Mouse (Mus musculus): ENCODE measurements around the gene Creb3l4. TPM values are rescaled to one million over a fixed set of nuclear protein-coding genes. Genes with fewer than 3 reads are reported as not detected.

The Creb3l4 gene
- polyA plus RNA-seq, 1 experiment from 2014 or later, result 6.0 TPM

DNA sequence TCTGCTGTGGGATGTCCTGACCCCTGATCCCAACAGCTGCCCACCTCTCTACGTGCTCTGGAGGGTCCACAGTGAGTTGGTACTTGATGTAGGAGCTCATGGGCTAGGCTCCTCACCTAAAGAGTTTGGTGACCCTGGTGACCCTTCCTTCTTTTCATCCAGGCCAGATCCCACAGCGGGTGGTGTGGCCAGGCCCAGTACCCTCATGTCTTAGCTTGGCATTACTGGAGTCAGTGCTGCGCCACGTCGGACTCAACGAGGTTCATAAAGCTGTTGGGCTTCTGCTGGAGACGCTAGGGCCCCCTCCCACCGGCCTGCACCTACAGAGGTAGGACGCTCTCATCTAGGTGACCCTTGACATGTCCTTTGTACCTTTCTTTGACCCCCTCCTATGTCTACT, 35.9 kb upstream of the Creb3l4 start:
- H3K9me3 ChIP-seq (ENCODE audit: control insufficient read depth, low read length), result no peaks in the 10 kb centered on the region
- DNase-seq (ENCODE audit: low spot score) (no peak), ATAC-seq (replicated peaks; ENCODE audit: low FRiP score) (no peak)
- no peaks in the 10 kb centered on the region; the same call in 1 of the 2 replicates for H3K36me3 ChIP-seq (ENCODE audit: control insufficient read depth, insufficient read depth, low read length)
- H3K27me3 ChIP-seq (ENCODE audit: control insufficient read depth, insufficient read depth, low read length), result no peaks in the 10 kb centered on the region
- no peak overlapping the region for H3K27ac ChIP-seq (ENCODE audit: low read depth, low read length)
- H3K4me2 ChIP-seq (ENCODE audit: low read depth, low read length, severe bottlenecking), result no peak overlapping the region
- 94% methylated on average over 9 of the region's 9 CpGs for WGBS
- no peak overlapping the region for H3K9ac ChIP-seq (ENCODE audit: low read length)
- H3K4me3 ChIP-seq (ENCODE audit: low read depth, low read length), result no peak overlapping the region
- H3K4me1 ChIP-seq (replicated peaks; ENCODE audit: control insufficient read depth, insufficient read depth, low read length), result no peaks in the 10 kb centered on the region

DNA sequence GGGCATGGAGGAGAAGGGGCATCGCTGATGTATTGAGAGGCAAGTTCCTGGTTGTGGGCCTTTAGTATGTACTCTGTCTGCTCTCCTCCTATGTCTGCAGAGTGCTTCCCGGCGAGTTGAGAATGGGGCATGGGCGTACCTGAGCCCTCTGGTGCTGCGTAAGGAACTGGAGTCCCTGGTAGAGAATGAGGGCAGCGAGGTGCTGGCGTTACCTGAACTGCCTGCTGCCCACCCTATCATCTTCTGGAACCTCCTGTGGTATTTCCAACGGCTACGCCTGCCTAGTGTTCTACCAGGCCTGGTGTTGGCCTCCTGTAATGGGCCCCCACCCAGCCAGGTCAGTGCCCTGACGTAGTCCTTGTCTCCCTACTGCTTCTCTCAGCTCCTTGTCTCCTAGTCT, 34.9 kb upstream of the Creb3l4 start:
- 95% methylated on average over 10 of the region's 10 CpGs for WGBS
- ATAC-seq (replicated peaks; ENCODE audit: low FRiP score) (no peak), DNase-seq (ENCODE audit: low spot score) (no peak)
- no peaks in the 10 kb centered on the region for H3K4me1 ChIP-seq (replicated peaks; ENCODE audit: control insufficient read depth, insufficient read depth, low read length)
- no peaks in the 10 kb centered on the region; the same call in 1 of the 2 replicates for H3K36me3 ChIP-seq (ENCODE audit: control insufficient read depth, insufficient read depth, low read length)
- H3K4me2 ChIP-seq (ENCODE audit: low read depth, low read length, severe bottlenecking), result no peak overlapping the region
- H3K4me3 ChIP-seq (ENCODE audit: low read depth, low read length), result no peak overlapping the region
- no peaks in the 10 kb centered on the region for H3K9me3 ChIP-seq (ENCODE audit: control insufficient read depth, low read length)
- H3K9ac ChIP-seq (ENCODE audit: low read length), result no peak overlapping the region
- H3K27ac ChIP-seq (ENCODE audit: low read depth, low read length), result no peak overlapping the region
- no peaks in the 10 kb centered on the region for H3K27me3 ChIP-seq (ENCODE audit: control insufficient read depth, insufficient read depth, low read length)

DNA sequence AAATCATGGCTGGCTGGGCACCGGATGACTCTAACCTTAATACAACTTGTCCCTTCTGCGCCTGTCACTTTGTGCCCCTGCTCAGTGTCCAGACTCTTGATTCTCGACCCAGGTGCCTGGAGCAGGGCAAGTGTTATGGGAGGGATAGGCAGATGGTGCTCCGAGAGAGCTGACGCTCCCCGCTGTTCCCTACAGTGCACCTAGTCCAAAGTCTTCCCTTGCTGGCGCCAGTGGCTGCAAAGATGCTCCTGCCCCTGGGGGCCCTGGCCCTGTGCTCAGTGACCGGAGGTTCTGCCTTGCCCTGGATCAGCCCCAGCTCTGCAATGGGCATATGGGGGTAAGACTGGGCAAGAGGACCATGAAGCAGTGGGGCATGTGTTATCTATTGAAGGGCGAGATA, 34.5 kb upstream of the Creb3l4 start:
- no peak overlapping the region for H3K9ac ChIP-seq (ENCODE audit: low read length)
- H3K4me1 ChIP-seq (replicated peaks; ENCODE audit: control insufficient read depth, insufficient read depth, low read length), result no peaks in the 10 kb centered on the region
- no peak overlapping the region for H3K4me3 ChIP-seq (ENCODE audit: low read depth, low read length)
- no peak overlapping the region for H3K4me2 ChIP-seq (ENCODE audit: low read depth, low read length, severe bottlenecking)
- ATAC-seq (replicated peaks; ENCODE audit: low FRiP score) (no peak), DNase-seq (ENCODE audit: low spot score) (no peak)
- no peak overlapping the region for H3K27ac ChIP-seq (ENCODE audit: low read depth, low read length)
- H3K27me3 ChIP-seq (ENCODE audit: control insufficient read depth, insufficient read depth, low read length), result no peaks in the 10 kb centered on the region
- WGBS, result 92% methylated on average over 9 of the region's 9 CpGs
- H3K9me3 ChIP-seq (ENCODE audit: control insufficient read depth, low read length), result no peaks in the 10 kb centered on the region
- no peaks in the 10 kb centered on the region; the same call in 1 of the 2 replicates for H3K36me3 ChIP-seq (ENCODE audit: control insufficient read depth, insufficient read depth, low read length)

DNA sequence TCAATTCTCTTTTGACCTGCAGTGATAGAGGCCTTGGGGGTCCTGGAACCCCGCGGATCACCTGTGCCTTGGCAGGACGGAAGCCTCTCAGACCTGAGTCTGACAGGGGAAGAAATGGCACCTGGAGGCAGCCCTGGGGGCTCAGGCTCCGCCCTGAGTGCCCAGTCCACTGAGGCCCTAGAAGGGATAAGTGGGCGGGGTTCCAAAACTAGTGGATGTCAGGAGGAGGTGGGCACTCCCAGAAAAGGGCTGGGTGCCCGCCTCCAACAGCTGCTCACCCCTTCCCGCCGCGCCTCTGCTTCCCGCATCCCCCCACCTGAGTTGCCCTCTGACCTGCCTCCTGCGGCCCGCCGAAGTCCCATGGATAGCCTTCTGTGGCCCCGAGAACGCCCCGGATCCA, 33.5 kb upstream of the Creb3l4 start:
- Histone ChIP-seq H3K4me1 (replicated peaks; ENCODE audit: control insufficient read depth, insufficient read depth, low read length) (no peaks in the 10 kb centered on the region), H3K36me3 (ENCODE audit: control insufficient read depth, insufficient read depth, low read length) (peaks cover 3% of the 10 kb centered on the region; the same call in 1 of the 2 replicates), H3K9ac (ENCODE audit: low read length) (no peak overlapping the region), H3K27ac (ENCODE audit: low read depth, low read length) (no peak overlapping the region), H3K9me3 (ENCODE audit: control insufficient read depth, low read length) (no peaks in the 10 kb centered on the region), H3K27me3 (ENCODE audit: control insufficient read depth, insufficient read depth, low read length) (no peaks in the 10 kb centered on the region), H3K4me3 (ENCODE audit: low read depth, low read length) (no peak overlapping the region), H3K4me2 (ENCODE audit: low read depth, low read length, severe bottlenecking) (no peak overlapping the region)
- DNase-seq (ENCODE audit: low spot score), result no peak
- ATAC-seq (replicated peaks; ENCODE audit: low FRiP score), result no peak
- 46% methylated on average over 16 of the region's 16 CpGs for WGBS

DNA sequence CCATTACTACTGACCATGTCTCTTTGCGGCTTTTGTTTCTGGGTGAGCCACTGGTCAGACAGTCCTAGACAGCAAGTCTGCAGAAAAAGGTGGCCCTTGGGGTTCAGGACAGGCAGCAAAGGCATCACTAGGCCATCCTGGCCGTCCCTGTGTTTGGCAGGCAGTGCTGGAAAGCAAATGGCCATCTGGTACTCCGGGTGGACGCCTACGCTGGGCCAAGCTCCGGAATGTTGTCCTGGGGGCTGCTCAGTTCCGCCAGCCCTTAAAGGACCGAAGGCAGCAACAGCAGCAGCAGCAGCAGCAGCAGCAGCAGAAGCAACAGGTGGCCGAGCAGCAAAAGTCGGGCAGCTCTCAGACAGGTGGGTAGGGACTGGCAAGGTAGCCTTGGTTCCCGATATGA, 32.0 kb upstream of the Creb3l4 start:
- 92% methylated on average over 11 of the region's 11 CpGs for WGBS
- ATAC-seq (replicated peaks; ENCODE audit: low FRiP score), result no peak

DNA sequence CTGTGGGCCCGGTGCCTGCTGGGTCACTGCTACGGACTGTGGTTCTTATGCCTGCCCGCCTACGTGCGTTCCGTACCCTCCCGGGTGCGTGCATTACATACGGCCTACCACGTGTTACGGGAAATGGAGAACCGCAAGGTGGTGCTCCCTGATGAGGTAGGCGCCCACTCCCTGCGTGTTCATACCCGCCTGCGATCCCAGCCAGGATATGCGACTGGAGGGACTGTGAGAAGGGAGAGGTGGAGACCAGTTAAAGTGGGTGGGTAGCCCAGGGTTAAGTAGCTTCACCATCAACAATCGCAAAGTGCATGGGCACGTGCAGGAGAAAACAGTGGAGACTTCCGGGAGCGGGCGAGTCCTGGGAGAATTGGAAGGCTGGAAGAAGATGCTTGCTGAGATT, 30.5 kb upstream of the Creb3l4 start:
- ATAC-seq (replicated peaks; ENCODE audit: low FRiP score) (no peak), DNase-seq (ENCODE audit: low spot score) (no peak)
- Histone ChIP-seq H3K4me1 (replicated peaks; ENCODE audit: control insufficient read depth, insufficient read depth, low read length) (no peaks in the 10 kb centered on the region), H3K36me3 (ENCODE audit: control insufficient read depth, insufficient read depth, low read length) (peaks cover 3% of the 10 kb centered on the region; the same call in 1 of the 2 replicates), H3K4me2 (ENCODE audit: low read depth, low read length, severe bottlenecking) (no peak overlapping the region), H3K9me3 (ENCODE audit: control insufficient read depth, low read length) (no peaks in the 10 kb centered on the region), H3K9ac (ENCODE audit: low read length) (no peak overlapping the region), H3K27me3 (ENCODE audit: control insufficient read depth, insufficient read depth, low read length) (no peaks in the 10 kb centered on the region), H3K4me3 (ENCODE audit: low read depth, low read length) (no peak overlapping the region), H3K27ac (ENCODE audit: low read depth, low read length) (no peak overlapping the region)
- WGBS, result 91% methylated on average over 22 of the region's 22 CpGs

More for the DNA sequence above, 32.0 kb upstream of the Creb3l4 start:
- no peak overlapping the region for H3K4me2 ChIP-seq (ENCODE audit: low read depth, low read length, severe bottlenecking)
- H3K9ac ChIP-seq (ENCODE audit: low read length), result no peak overlapping the region
- H3K27me3 ChIP-seq (ENCODE audit: control insufficient read depth, insufficient read depth, low read length), result no peaks in the 10 kb centered on the region
- DNase-seq (ENCODE audit: low spot score), result no peak
- no peak overlapping the region for H3K4me3 ChIP-seq (ENCODE audit: low read depth, low read length)
- no peaks in the 10 kb centered on the region for H3K9me3 ChIP-seq (ENCODE audit: control insufficient read depth, low read length)
- H3K4me1 ChIP-seq (replicated peaks; ENCODE audit: control insufficient read depth, insufficient read depth, low read length), result no peaks in the 10 kb centered on the region
- no peak overlapping the region for H3K27ac ChIP-seq (ENCODE audit: low read depth, low read length)
- peaks cover 3% of the 10 kb centered on the region; the same call in 1 of the 2 replicates for H3K36me3 ChIP-seq (ENCODE audit: control insufficient read depth, insufficient read depth, low read length)

DNA sequence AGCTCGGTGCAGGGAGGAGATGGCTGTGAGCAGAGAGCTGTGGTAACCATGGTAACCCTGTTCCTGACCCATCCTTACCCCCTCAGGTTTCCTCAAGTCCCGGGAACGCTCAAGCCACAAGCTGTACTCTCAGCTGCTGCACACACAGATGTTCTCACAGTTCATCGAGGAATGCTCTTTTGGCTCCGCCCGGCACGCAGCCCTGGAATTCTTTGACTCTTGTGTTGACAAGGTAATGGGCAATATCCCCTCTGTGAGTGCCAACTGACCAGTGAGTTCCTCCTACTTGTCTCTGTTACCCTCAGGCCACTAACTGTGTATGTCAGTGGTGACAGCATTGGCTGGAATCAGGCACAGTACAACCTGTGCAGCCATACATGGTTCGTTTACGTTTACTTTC, 28.9 kb upstream of the Creb3l4 start:
- Histone ChIP-seq H3K9me3 (ENCODE audit: control insufficient read depth, low read length) (no peaks in the 10 kb centered on the region), H3K9ac (ENCODE audit: low read length) (no peak overlapping the region), H3K4me2 (ENCODE audit: low read depth, low read length, severe bottlenecking) (no peak overlapping the region), H3K4me1 (replicated peaks; ENCODE audit: control insufficient read depth, insufficient read depth, low read length) (no peaks in the 10 kb centered on the region), H3K27ac (ENCODE audit: low read depth, low read length) (no peak overlapping the region), H3K36me3 (ENCODE audit: control insufficient read depth, insufficient read depth, low read length) (peaks cover 3% of the 10 kb centered on the region; the same call in 1 of the 2 replicates), H3K4me3 (ENCODE audit: low read depth, low read length) (no peak overlapping the region), H3K27me3 (ENCODE audit: control insufficient read depth, insufficient read depth, low read length) (no peaks in the 10 kb centered on the region)
- WGBS, result 81% methylated on average over 9 of the region's 9 CpGs
- ATAC-seq (replicated peaks; ENCODE audit: low FRiP score) (no peak), DNase-seq (ENCODE audit: low spot score) (no peak)

DNA sequence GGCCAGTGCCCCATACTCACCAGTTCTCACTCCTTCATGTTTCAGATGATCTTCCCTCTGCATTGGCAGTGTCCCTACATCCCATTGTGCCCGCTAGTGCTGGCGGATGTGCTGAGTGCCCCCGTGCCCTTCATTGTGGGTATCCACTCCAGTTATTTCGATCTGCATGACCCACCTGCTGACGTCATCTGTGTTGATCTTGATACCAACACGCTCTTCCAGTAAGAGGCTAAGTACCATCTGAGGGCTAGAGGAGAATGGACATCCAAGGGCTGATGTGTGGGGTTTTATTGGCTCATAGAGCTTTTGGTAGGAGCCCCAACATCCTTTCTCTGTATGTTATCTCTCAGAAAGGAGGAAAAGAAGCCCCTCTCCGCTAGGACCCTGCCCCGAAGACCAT, 27.5 kb upstream of the Creb3l4 start:
- H3K4me3 ChIP-seq (ENCODE audit: low read depth, low read length), result no peak overlapping the region
- peaks cover 3% of the 10 kb centered on the region; the same call in 1 of the 2 replicates for H3K36me3 ChIP-seq (ENCODE audit: control insufficient read depth, insufficient read depth, low read length)
- no peaks in the 10 kb centered on the region for H3K27me3 ChIP-seq (ENCODE audit: control insufficient read depth, insufficient read depth, low read length)
- H3K4me2 ChIP-seq (ENCODE audit: low read depth, low read length, severe bottlenecking), result no peak overlapping the region
- WGBS, result 96% methylated on average over 8 of the region's 8 CpGs
- DNase-seq (ENCODE audit: low spot score) (no peak), ATAC-seq (replicated peaks; ENCODE audit: low FRiP score) (no peak)
- no peak overlapping the region for H3K9ac ChIP-seq (ENCODE audit: low read length)
- H3K27ac ChIP-seq (ENCODE audit: low read depth, low read length), result no peak overlapping the region
- no peaks in the 10 kb centered on the region for H3K9me3 ChIP-seq (ENCODE audit: control insufficient read depth, low read length)
- peaks cover 8% of the 10 kb centered on the region; the same call in 1 of the 2 replicates for H3K4me1 ChIP-seq (replicated peaks; ENCODE audit: control insufficient read depth, insufficient read depth, low read length)

DNA sequence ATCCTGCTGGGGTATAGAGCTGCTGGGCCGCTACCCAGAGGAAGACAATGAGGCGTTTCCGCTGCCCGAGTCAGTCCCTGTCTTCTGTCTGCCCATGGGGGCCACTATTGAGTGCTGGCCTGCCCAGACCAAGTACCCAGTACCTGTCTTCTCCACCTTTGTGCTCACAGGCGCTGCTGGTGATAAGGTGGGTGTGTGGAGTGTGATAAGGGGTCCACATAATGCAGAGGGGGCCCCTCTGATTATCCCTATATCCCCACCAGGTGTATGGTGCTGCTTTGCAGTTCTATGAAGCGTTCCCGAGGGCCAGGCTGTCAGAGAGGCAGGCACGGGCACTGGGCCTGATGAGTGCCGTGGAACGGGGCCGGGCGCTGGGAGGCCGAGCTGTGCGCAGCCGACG, 25.7 kb upstream of the Creb3l4 start:
- no peak for ATAC-seq (replicated peaks; ENCODE audit: low FRiP score)
- Histone ChIP-seq H3K4me1 (replicated peaks; ENCODE audit: control insufficient read depth, insufficient read depth, low read length) (peaks cover 12% of the 10 kb centered on the region; the same call in 1 of the 2 replicates), H3K4me3 (ENCODE audit: low read depth, low read length) (no peak overlapping the region), H3K27ac (ENCODE audit: low read depth, low read length) (no peak overlapping the region), H3K36me3 (ENCODE audit: control insufficient read depth, insufficient read depth, low read length) (peaks cover 3% of the 10 kb centered on the region; the same call in 1 of the 2 replicates), H3K4me2 (ENCODE audit: low read depth, low read length, severe bottlenecking) (no peak overlapping the region), H3K9ac (ENCODE audit: low read length) (no peak overlapping the region), H3K9me3 (ENCODE audit: control insufficient read depth, low read length) (no peaks in the 10 kb centered on the region), H3K27me3 (ENCODE audit: control insufficient read depth, insufficient read depth, low read length) (no peaks in the 10 kb centered on the region)
- DNase-seq (ENCODE audit: low spot score), result no peak
- WGBS, result 90% methylated on average over 16 of the region's 16 CpGs

All from forebrain, embryonic 11.5 days (tissue).